Mouse (Mus musculus): ENCODE data around the gene Ffar3.
A peak's percentile ranks its signal among the peaks of the same experiment; 100 is the strongest.

- TF ChIP-seq CTCF (IDR thresholded peaks at IDR 0.05; ENCODE audit: low read depth), result peak; percentile 65
- TF ChIP-seq EP300 (IDR thresholded peaks at IDR 0.05; ENCODE audit: low read depth), result no peak
These were observed 17.1 kb upstream of the Ffar3 start for GRCm38 (mm10) chr7:30873083-30873482.

All from heart, postnatal 0 days (tissue).